Mouse (Mus musculus): ENCODE results near the gene Olfr353. TPM values are rescaled to one million over a fixed set of nuclear protein-coding genes. Genes with fewer than 3 reads are reported as not detected.

The Olfr353 gene
- polyA plus RNA-seq (2015; fragmentation: Nextera tagmentation; extraction: Ambion mirVana): not detected in 2 replicates

DNA sequence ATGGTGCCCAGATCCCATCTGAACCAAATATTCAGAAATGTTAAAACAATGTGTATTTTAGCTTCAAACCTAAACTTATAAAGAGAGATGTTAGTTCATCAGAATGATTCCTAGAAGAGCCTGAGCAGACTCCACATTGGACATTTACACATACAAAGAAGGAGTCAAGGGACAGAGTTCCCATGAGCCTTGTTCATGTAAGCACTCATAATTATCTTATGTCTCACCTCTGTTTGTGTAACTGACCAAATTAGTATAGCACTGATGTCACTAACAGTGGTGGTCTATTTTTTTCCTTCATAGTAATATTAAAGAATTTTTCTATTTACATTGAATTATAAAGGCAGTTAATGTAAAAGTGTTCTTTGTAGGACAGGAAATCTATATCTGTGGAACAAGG lies at the start of gene Olfr353:
TSS of gene Olfr353 (minus strand) at position 101 of the 400 bp plus-strand sequence.
- no peak within 1 kb of the TSS for H3K27ac ChIP-seq (replicated peaks)
- H3K27me3 ChIP-seq: no peaks in the 10 kb centered on the region
- no peak for ATAC-seq (ENCODE audit: insufficient number of reproducible peaks, low FRiP score, low TSS enrichment, low read depth)
- no peaks in the 10 kb centered on the region for H3K36me3 ChIP-seq
- no peak within 1 kb of the TSS for H3K4me3 ChIP-seq (replicated peaks)
- H3K9ac ChIP-seq: no peak within 1 kb of the TSS
- H3K9me3 ChIP-seq (replicated peaks): no peaks in the 10 kb centered on the region
- H3K4me1 ChIP-seq: no peaks in the 10 kb centered on the region
- no peak within 1 kb of the TSS for H3K4me2 ChIP-seq (replicated peaks)

DNA sequence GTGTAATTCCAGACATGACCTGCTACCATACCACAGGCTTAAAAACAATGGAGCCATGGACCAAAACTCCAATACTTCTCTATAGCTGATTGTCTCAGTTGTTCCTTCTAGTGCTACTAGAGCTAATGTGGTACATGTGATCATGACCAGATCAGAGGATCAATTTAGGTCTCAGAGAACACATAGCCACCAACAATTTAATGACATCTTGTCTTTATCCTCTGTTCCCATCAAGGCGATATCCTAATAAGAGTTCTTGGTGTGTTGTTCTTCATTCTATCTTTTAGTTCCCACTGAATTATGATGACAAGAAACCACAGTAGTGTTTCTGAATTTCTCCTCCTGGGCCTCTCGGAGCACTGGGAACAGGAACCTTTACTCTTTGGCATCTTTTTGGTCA lies 44.1 kb upstream of the Olfr353 start, which contains the start of gene Olfr356:
TSS of gene Olfr356 (plus strand) at position 301 of the 400 bp plus-strand sequence.
- Histone ChIP-seq H3K4me3 (replicated peaks) (no peak within 1 kb of the TSS), H3K9me3 (replicated peaks) (no peaks in the 10 kb centered on the region), H3K9ac (no peak within 1 kb of the TSS), H3K4me1 (no peaks in the 10 kb centered on the region), H3K4me2 (replicated peaks) (no peak within 1 kb of the TSS), H3K27me3 (no peaks in the 10 kb centered on the region), H3K27ac (replicated peaks) (no peak within 1 kb of the TSS), H3K36me3 (no peaks in the 10 kb centered on the region)
- WGBS: 74% methylated on average over 2 of the region's 2 CpGs
- ATAC-seq (ENCODE audit: insufficient number of reproducible peaks, low FRiP score, low TSS enrichment, low read depth): no peak

DNA sequence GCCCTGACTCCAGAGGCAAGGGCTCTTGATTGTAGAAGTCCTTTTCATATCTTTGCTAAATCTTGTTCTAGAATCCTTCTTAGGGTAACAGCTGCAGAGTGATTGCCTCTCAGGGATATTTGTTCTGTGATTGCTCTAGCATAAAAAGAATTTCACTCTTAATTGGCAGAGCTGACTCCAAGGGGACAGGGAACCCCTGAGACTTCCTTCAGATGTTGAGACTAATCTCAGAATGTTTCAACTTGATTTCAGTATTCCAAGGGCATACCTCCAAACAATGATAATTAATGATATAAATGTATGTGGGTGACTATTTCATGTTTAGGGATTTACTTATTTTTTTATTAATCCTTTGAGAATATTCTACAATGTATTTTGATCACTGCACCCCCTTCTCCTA lies 36.1 kb upstream of the Olfr353 start, which contains the start of gene Olfr355:
TSS of gene Olfr355 (minus strand) at position 101 of the 400 bp plus-strand sequence.
- Histone ChIP-seq H3K4me3 (replicated peaks) (no peak within 1 kb of the TSS), H3K27me3 (no peaks in the 10 kb centered on the region), H3K4me2 (replicated peaks) (no peak within 1 kb of the TSS), H3K4me1 (no peaks in the 10 kb centered on the region), H3K36me3 (no peaks in the 10 kb centered on the region), H3K9me3 (replicated peaks) (0 out of 2 replicates have a peak, but pooled peaks cover 3% of the 10 kb centered on the region), H3K9ac (no peak within 1 kb of the TSS), H3K27ac (replicated peaks) (no peak within 1 kb of the TSS)
- ATAC-seq (ENCODE audit: insufficient number of reproducible peaks, low FRiP score, low TSS enrichment, low read depth): no peak

DNA sequence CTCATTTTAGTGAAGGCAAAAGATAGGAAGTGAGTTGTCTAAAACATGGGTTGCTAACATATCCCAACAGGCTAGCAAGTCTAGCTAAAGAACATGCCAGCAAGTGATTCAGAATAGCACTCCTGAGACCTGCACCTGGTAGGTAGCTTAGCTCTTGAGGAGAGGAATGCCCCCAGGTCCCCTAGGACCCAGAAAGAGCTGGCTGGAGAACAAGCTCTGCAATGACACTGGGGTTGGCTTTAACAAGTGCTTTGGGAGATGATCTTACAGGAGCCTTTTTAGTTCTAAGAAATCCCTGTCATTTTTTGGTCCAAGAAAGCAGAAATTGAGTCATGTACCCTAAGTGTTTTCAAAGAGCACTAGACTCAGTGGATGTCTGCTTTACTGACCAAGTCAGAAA lies 12.6 kb upstream of the Olfr353 start, which contains the start of gene Olfr354:
TSS of gene Olfr354 (plus strand) at position 301 of the 400 bp plus-strand sequence.
- Histone ChIP-seq H3K9ac (no peak within 1 kb of the TSS), H3K27ac (replicated peaks) (no peak within 1 kb of the TSS), H3K36me3 (no peaks in the 10 kb centered on the region), H3K4me1 (no peaks in the 10 kb centered on the region), H3K4me2 (replicated peaks) (no peak within 1 kb of the TSS), H3K9me3 (replicated peaks) (no peaks in the 10 kb centered on the region), H3K4me3 (replicated peaks) (no peak within 1 kb of the TSS), H3K27me3 (no peaks in the 10 kb centered on the region)
- ATAC-seq (ENCODE audit: insufficient number of reproducible peaks, low FRiP score, low TSS enrichment, low read depth): no peak

DNA sequence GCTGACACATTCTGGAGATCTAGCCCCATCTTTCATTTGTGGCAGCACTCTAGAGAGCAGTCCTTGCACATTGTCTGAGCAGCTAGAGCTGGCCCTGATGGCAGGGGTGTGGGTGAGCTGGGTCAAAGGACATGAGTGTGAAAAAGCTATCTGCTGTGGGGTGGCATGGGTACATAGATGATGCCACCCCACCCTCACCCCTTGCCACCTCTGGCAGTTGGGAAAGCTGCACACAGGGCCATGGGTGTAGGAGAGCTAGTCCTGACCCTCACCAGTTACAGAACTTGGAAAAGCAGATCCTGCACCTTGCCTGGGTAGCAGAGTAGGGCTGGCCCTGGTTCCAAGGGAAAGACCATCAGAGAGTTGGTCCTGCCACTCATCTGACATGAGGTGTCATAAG lies 4.4 kb upstream of the Olfr353 start:
- H3K36me3 ChIP-seq: no peaks in the 10 kb centered on the region
- H3K4me1 ChIP-seq: no peaks in the 10 kb centered on the region
- no peak overlapping the region for H3K4me2 ChIP-seq (replicated peaks)
- H3K4me3 ChIP-seq (replicated peaks): no peak overlapping the region
- no peaks in the 10 kb centered on the region for H3K27me3 ChIP-seq
- ATAC-seq (ENCODE audit: insufficient number of reproducible peaks, low FRiP score, low TSS enrichment, low read depth): no peak
- no peak overlapping the region for H3K9ac ChIP-seq
- H3K9me3 ChIP-seq (replicated peaks): no peaks in the 10 kb centered on the region
- H3K27ac ChIP-seq (replicated peaks): no peak overlapping the region

DNA sequence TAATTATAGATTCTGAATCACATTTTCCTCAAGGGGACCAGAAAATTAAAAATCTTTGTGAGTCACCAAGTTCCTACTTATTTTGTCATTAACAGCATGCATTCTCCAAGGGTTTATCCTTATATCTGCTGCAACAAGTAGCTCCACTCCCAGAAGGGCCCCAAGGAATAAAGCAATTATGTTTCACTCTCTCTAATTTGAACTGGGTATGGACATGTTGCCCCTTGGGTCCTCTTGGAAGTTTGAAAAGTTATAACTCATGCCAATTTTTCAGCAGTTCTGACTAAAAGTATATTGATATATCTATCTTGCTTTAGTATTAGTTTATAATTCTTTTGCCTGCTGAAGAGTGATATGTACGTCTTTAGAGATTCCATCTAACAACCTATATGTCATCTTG lies 24.6 kb downstream of the Olfr353 start, which contains the start of gene Olfr352:
TSS of gene Olfr352 (plus strand) at position 301 of the 400 bp plus-strand sequence.
- H3K9ac ChIP-seq: no peak within 1 kb of the TSS
- WGBS: 71% methylated on average over 1 of the region's 1 CpGs
- H3K36me3 ChIP-seq: no peaks in the 10 kb centered on the region
- no peaks in the 10 kb centered on the region for H3K4me1 ChIP-seq
- H3K4me2 ChIP-seq (replicated peaks): no peak within 1 kb of the TSS
- no peak within 1 kb of the TSS for H3K4me3 ChIP-seq (replicated peaks)
- no peak within 1 kb of the TSS for H3K27ac ChIP-seq (replicated peaks)
- no peaks in the 10 kb centered on the region for H3K27me3 ChIP-seq
- ATAC-seq (ENCODE audit: insufficient number of reproducible peaks, low FRiP score, low TSS enrichment, low read depth): no peak
- 0 out of 2 replicates have a peak, but pooled peaks cover 8% of the 10 kb centered on the region for H3K9me3 ChIP-seq (replicated peaks)

DNA sequence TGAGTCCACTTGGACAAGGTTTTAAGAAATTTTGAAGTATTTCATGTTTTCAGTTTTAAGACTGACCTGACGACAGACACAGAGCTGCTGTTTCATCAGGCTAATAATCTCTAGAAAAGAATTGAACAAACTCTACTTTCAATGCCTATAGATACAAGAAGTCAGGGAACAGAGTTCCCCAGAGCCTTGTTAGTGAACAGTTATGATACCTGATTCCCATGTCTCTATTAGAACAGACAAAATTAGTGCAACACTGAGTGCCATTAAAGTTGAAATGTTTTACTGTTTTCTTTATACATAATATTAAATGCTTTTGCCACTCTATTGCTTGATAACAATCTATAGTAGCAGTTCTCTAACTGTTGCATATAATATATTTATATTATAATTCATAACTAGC lies 30.2 kb downstream of the Olfr353 start, which contains the start of gene Olfr351:
TSS of gene Olfr351 (minus strand) at position 101 of the 400 bp plus-strand sequence.
- no peak within 1 kb of the TSS for H3K4me3 ChIP-seq (replicated peaks)
- 0 out of 2 replicates have a peak, but pooled peaks cover 4% of the 10 kb centered on the region for H3K9me3 ChIP-seq (replicated peaks)
- 74% methylated on average over 1 of the region's 1 CpGs for WGBS
- no peak within 1 kb of the TSS for H3K4me2 ChIP-seq (replicated peaks)
- H3K36me3 ChIP-seq: no peaks in the 10 kb centered on the region
- no peak for ATAC-seq (ENCODE audit: insufficient number of reproducible peaks, low FRiP score, low TSS enrichment, low read depth)
- H3K4me1 ChIP-seq: no peaks in the 10 kb centered on the region
- no peak within 1 kb of the TSS for H3K9ac ChIP-seq
- H3K27me3 ChIP-seq: no peaks in the 10 kb centered on the region
- H3K27ac ChIP-seq (replicated peaks): no peak within 1 kb of the TSS

DNA sequence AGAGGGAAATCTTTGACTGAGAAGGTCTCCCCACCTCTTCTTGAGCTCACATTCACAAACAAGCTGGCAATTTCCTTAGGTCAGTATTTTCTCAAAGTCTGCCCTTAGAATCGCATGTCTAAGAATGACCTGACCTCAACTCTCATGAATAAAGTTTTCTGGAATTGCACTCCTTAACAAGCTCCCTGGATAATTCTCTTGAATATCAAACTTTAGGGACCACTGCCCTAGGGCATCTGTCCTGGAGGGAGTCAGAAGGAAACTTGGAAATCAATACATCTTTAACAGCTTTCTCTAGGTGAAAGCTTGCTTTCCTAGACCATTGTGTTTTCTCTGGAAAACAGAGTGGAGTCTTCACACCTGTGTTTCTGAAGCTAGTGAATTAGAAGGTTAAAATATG lies 46.7 kb downstream of the Olfr353 start, which contains the start of gene Olfr350:
TSS of gene Olfr350 (plus strand) at position 301 of the 400 bp plus-strand sequence.
- no peak within 1 kb of the TSS for H3K27ac ChIP-seq (replicated peaks)

More for the DNA sequence above, 46.7 kb downstream of the Olfr353 start, which contains the start of gene Olfr350:
- 82% methylated on average over 1 of the region's 1 CpGs for WGBS
- Histone ChIP-seq H3K4me3 (replicated peaks) (no peak within 1 kb of the TSS), H3K9ac (no peak within 1 kb of the TSS), H3K27me3 (no peaks in the 10 kb centered on the region), H3K36me3 (no peaks in the 10 kb centered on the region), H3K9me3 (replicated peaks) (0 out of 2 replicates have a peak, but pooled peaks cover 5% of the 10 kb centered on the region), H3K4me2 (replicated peaks) (no peak within 1 kb of the TSS), H3K4me1 (no peaks in the 10 kb centered on the region)
- ATAC-seq (ENCODE audit: insufficient number of reproducible peaks, low FRiP score, low TSS enrichment, low read depth): no peak

Other genes with a start within 250 kb of the Olfr353 start
- gene Olfr346, start 207.1 kb downstream of the Olfr353 start, polyA plus RNA-seq (2015; fragmentation: Nextera tagmentation; extraction: Ambion mirVana): not detected in 2 replicates
- gene Olfr347, start 161.0 kb downstream of the Olfr353 start, polyA plus RNA-seq (2015; fragmentation: Nextera tagmentation; extraction: Ambion mirVana): not detected in 2 replicates
- 0.17 TPM in 1 of 2 replicates, not detected in the other for gene Olfr348, start 108.7 kb downstream of the Olfr353 start, polyA plus RNA-seq (2015; fragmentation: Nextera tagmentation; extraction: Ambion mirVana)
- gene Olfr50, start 102.4 kb downstream of the Olfr353 start, polyA plus RNA-seq (2015; fragmentation: Nextera tagmentation; extraction: Ambion mirVana): 0.31 and 0.42 TPM in 2 replicates
- 0.16 and 0.20 TPM in 2 replicates for gene Olfr3, start 75.9 kb downstream of the Olfr353 start, polyA plus RNA-seq (2015; fragmentation: Nextera tagmentation; extraction: Ambion mirVana)
- 0.08 TPM in 1 of 2 replicates, not detected in the other for gene Olfr350, start 46.6 kb downstream of the Olfr353 start, polyA plus RNA-seq (2015; fragmentation: Nextera tagmentation; extraction: Ambion mirVana)
- not detected in 2 replicates for gene Olfr351, start 30.3 kb downstream of the Olfr353 start, polyA plus RNA-seq (2015; fragmentation: Nextera tagmentation; extraction: Ambion mirVana)
- gene Olfr352, start 24.5 kb downstream of the Olfr353 start, polyA plus RNA-seq (2015; fragmentation: Nextera tagmentation; extraction: Ambion mirVana): not detected in 2 replicates
- gene Olfr354, start 12.7 kb upstream of the Olfr353 start, polyA plus RNA-seq (2015; fragmentation: Nextera tagmentation; extraction: Ambion mirVana): not detected in 2 replicates
- not detected in 2 replicates for gene Olfr355, start 36.0 kb upstream of the Olfr353 start, polyA plus RNA-seq (2015; fragmentation: Nextera tagmentation; extraction: Ambion mirVana)
- not detected in 2 replicates for gene Olfr356, start 44.2 kb upstream of the Olfr353 start, polyA plus RNA-seq (2015; fragmentation: Nextera tagmentation; extraction: Ambion mirVana)
- gene Olfr357, start 100.9 kb upstream of the Olfr353 start, polyA plus RNA-seq (2015; fragmentation: Nextera tagmentation; extraction: Ambion mirVana): not detected in 2 replicates
- 0.03 and 0.05 TPM in 2 replicates for gene Olfr358, start 116.4 kb upstream of the Olfr353 start, polyA plus RNA-seq (2015; fragmentation: Nextera tagmentation; extraction: Ambion mirVana)
- gene Olfr360, start 172.8 kb upstream of the Olfr353 start, polyA plus RNA-seq (2015; fragmentation: Nextera tagmentation; extraction: Ambion mirVana): 0.12 TPM in 1 of 2 replicates, not detected in the other
- gene Olfr361, start 196.4 kb upstream of the Olfr353 start, polyA plus RNA-seq (2015; fragmentation: Nextera tagmentation; extraction: Ambion mirVana): not detected in 2 replicates
- gene Olfr362, start 225.0 kb upstream of the Olfr353 start, polyA plus RNA-seq (2015; fragmentation: Nextera tagmentation; extraction: Ambion mirVana): not detected in 2 replicates
- not detected in 2 replicates for gene Olfr364-ps1, start 246.4 kb upstream of the Olfr353 start, polyA plus RNA-seq (2015; fragmentation: Nextera tagmentation; extraction: Ambion mirVana)

Measured in embryonic facial prominence, embryonic 15.5 days (tissue).